Mouse (Mus musculus) neural tube, embryonic 11.5 days (tissue): ENCODE measurements at regions not wholly inside any gene's neighbourhood (a gene's known extent, or its start where the extent isn't known, plus 50 kb on each side); places are given as distances from the start of the nearest gene placed in this dataset.

Experiments used
- ATAC-seq: fragments of 200-750 bp; cut with Nextera tagmentation; 2 replicates; pipeline ENCODE4 v1.8.0; 2017; ENCODE audit warnings: moderate number of reproducible peaks, mild to moderate bottlenecking, moderate TSS enrichment, moderate library complexity; ENCODE audit not compliant: insufficient read depth, low FRiP score, low TSS enrichment
- DNase-seq: peaks from one replicate; pipeline ENCODE4 v3.0.0-alpha.2; 2015; ENCODE audit warnings: low spot score
- H3K27ac ChIP-seq: fragments of 300-500 bp; sonication (generic); 2 replicates; pipeline ENCODE4 v1.5.1; 2014; ENCODE audit warnings: low read depth, mild to moderate bottlenecking, low read length
- H3K27me3 ChIP-seq: fragments of 300-500 bp; sonication (generic); 2 replicates; pipeline ENCODE4 v1.6.1; 2014; ENCODE audit warnings: mild to moderate bottlenecking, low read length, mixed read lengths; ENCODE audit not compliant: control insufficient read depth, insufficient read depth
- H3K36me3 ChIP-seq: fragments of 300-500 bp; sonication (generic); 2 replicates; pipeline ENCODE4 v1.6.1; 2014; ENCODE audit warnings: mild to moderate bottlenecking, low read length, moderate library complexity, mixed read lengths; ENCODE audit not compliant: control insufficient read depth, insufficient read depth
- H3K4me1 ChIP-seq: fragments of 300-500 bp; sonication (generic); 2 replicates; pipeline ENCODE4 v1.6.1; 2014; ENCODE audit warnings: low read length, mixed read lengths; ENCODE audit not compliant: control insufficient read depth, insufficient read depth
- H3K4me2 ChIP-seq: fragments of 300-500 bp; sonication (generic); 2 replicates; pipeline ENCODE4 v1.6.1; 2014; ENCODE audit warnings: low read depth, mild to moderate bottlenecking, moderate library complexity
- H3K4me3 ChIP-seq: fragments of 300-500 bp; sonication (generic); 2 replicates; pipeline ENCODE4 v1.5.1; 2014; ENCODE audit warnings: low read depth, low read length
- H3K9ac ChIP-seq: fragments of 300-500 bp; sonication (generic); 2 replicates; pipeline ENCODE4 v1.6.1; 2014; ENCODE audit warnings: mild to moderate bottlenecking, low read length
- H3K9me3 ChIP-seq: fragments of 300-500 bp; sonication (generic); 2 replicates; pipeline ENCODE4 v1.6.1; 2016; ENCODE audit warnings: low read length; ENCODE audit not compliant: control insufficient read depth
- WGBS: fragments of 180-500 bp; shearing (Covaris S2); extraction: QIAGEN DNeasy Blood & Tissue Kit; methylation state at CpG from one replicate; pipeline ENCODE4 v1.1.7; 2014; 5-methylcytosine and 5-hydroxymethylcytosine counted together

GRCm38 (mm10) chr1:92737600-92738197 is 89.1 kb upstream of the Otos start:
- ATAC-seq = peak; percentile 67

DNA sequence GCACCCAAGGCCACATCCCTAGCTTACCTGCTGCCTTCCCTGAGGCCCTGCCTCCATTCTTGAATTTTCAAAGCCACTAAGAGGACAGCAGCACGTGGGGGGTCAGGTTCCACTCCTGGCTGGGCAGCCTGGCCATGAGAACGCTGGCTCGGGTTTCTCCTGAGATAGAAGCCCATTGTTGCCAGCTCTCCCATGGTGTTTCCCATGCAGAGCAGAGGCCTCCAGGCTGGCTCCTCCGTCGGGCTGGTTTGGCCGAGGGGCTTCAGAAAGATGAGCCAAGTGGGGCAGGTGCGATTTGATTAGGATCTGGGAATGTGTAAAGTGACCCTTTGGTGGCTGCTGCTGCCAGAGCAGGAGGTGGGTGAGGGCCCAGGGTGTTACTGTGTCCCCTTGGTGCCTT is 87.8 kb upstream of the Otos start:
- H3K4me3 ChIP-seq = no peak overlapping the region
- H3K4me1 ChIP-seq = peaks cover 5% of the 10 kb centered on the region; the same call in 1 of the 2 replicates
- ATAC-seq (no peak), DNase-seq (no peak)
- no peaks in the 10 kb centered on the region for H3K27me3 ChIP-seq
- H3K36me3 ChIP-seq = no peaks in the 10 kb centered on the region
- no peak overlapping the region for H3K4me2 ChIP-seq
- 60% methylated on average over 7 of the region's 7 CpGs for WGBS
- no peaks in the 10 kb centered on the region for H3K9me3 ChIP-seq
- H3K9ac ChIP-seq = no peak overlapping the region
- H3K27ac ChIP-seq = no peak overlapping the region

More at GRCm38 (mm10) chr1:92737600-92738197, 89.1 kb upstream of the Otos start:
- Histone ChIP-seq H3K4me3 (no peak overlapping the region), H3K4me2 (no peak overlapping the region), H3K9ac (no peak overlapping the region), H3K27me3 (no peaks in the 10 kb centered on the region), H3K27ac (no peak overlapping the region), H3K36me3 (no peaks in the 10 kb centered on the region), H3K9me3 (no peaks in the 10 kb centered on the region), H3K4me1 (peaks cover 5% of the 10 kb centered on the region; the same call in 1 of the 2 replicates)
- 49% methylated on average over 11 of the region's 11 CpGs for WGBS
- no peak for DNase-seq

DNA sequence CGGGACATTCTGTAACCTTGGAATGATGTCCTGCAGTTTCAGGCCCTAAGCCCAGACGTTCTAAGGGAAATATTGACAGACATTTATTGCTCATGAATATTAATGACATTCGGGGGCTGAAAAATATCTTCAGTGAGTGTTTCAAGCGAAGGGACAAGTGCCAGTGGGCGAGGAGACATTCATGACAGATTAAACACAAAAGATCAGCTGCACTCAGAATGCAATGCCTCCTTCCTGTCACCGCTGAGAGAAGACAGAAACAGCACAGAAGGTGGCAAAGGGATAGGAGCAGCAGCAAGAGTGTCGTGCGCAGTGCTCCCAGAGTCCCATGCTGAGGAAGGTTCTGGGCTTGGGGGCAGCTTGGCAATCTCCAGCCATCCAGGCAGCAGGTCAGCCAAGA is 85.1 kb upstream of the Otos start:
- WGBS = 59% methylated on average over 8 of the region's 8 CpGs
- Histone ChIP-seq H3K4me1 (peaks cover 5% of the 10 kb centered on the region; the same call in 1 of the 2 replicates), H3K27ac (no peak overlapping the region), H3K9ac (no peak overlapping the region), H3K4me3 (no peak overlapping the region), H3K4me2 (no peak overlapping the region), H3K36me3 (no peaks in the 10 kb centered on the region), H3K27me3 (no peaks in the 10 kb centered on the region), H3K9me3 (no peaks in the 10 kb centered on the region)
- DNase-seq = no peak
- no peak for ATAC-seq

DNA sequence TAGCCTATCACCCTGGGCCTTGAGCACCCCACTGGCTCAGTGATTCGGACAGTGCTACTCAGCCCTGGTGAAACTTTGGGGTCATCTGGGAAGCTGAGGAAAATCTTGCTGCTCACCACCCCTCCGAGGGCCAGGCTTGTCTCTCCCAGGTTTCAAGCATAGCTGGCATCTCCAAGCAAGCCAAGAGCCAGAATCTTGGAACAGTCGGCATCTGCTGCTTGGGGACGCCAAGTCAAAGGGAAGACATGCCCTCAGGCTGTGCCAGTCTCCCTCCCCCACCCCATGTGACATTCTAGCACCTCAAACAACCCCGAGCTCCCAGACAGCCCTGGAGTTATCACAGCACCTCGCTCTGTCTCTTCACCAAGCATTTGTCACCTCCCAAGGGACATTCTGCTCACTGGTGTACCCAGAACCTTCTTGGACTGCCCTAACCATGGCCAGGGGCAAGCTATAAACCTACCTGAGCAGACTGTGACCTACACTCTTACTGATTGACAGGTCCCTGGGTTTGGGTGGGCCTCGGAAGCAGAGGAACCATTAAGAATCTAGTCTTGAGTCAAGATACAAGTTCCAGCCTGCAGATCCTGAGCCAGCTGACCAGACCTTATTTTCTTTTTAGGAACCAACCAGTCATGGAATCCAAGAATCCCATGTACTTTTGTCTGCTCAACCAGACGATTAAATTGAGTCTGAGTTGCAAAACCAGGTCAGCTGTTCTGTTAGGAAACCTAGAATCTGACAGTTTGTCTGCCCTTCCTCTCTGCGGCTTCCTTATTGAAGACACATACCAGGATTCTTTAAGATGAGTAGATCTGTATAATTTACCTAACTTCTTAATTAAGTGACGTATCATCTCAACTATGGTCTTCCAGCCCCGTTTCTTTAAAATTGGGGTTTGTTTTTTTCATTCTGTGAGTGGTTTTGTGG is 83.0 kb upstream of the Otos start:
- H3K4me2 ChIP-seq = no peak overlapping the region
- no peaks in the 10 kb centered on the region for H3K4me1 ChIP-seq
- DNase-seq = no peak
- no peak overlapping the region for H3K27ac ChIP-seq
- no peaks in the 10 kb centered on the region for H3K9me3 ChIP-seq
- no peaks in the 10 kb centered on the region for H3K27me3 ChIP-seq
- no peak overlapping the region for H3K4me3 ChIP-seq
- H3K9ac ChIP-seq = no peak overlapping the region
- no peak for ATAC-seq
- H3K36me3 ChIP-seq = no peaks in the 10 kb centered on the region
- WGBS = 89% methylated on average over 11 of the region's 11 CpGs

DNA sequence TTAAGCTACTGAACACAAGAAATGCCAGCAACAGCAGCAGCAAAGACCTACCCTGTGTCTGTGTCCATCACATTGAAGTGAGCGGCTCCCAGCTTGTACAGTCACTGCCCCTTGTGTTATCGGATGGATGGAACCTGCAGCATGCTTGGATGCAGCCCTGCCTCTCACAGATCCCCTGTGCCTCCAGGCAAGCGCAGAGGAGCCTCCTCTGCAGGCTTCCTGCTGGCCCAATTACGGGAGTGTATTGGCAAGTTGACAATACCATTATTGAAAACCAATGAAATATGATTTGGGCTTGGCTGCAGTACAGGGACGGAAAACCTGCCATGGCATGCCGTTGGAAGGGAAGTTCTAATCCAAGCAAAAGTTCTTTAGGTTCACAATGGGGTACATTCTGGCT is 81.9 kb upstream of the Otos start:
- H3K27me3 ChIP-seq = no peaks in the 10 kb centered on the region
- H3K9ac ChIP-seq = no peak overlapping the region
- no peaks in the 10 kb centered on the region for H3K36me3 ChIP-seq
- H3K27ac ChIP-seq = no peak overlapping the region
- WGBS = 78% methylated on average over 6 of the region's 6 CpGs
- no peak for ATAC-seq
- no peak overlapping the region for H3K4me2 ChIP-seq
- H3K4me3 ChIP-seq = no peak overlapping the region
- H3K4me1 ChIP-seq = no peaks in the 10 kb centered on the region
- H3K9me3 ChIP-seq = no peaks in the 10 kb centered on the region
- no peak for DNase-seq

- no peaks in the 10 kb centered on the region for H3K9me3 ChIP-seq
- H3K4me2 ChIP-seq = no peak overlapping the region
- no peaks in the 10 kb centered on the region for H3K27me3 ChIP-seq
- DNase-seq = no peak
- H3K36me3 ChIP-seq = no peaks in the 10 kb centered on the region
- no peak overlapping the region for H3K4me3 ChIP-seq
- no peaks in the 10 kb centered on the region for H3K4me1 ChIP-seq
- no peak for ATAC-seq
- H3K9ac ChIP-seq = no peak overlapping the region
- 67% methylated on average over 4 of the region's 4 CpGs for WGBS
- no peak overlapping the region for H3K27ac ChIP-seq
Observed at GRCm38 (mm10) chr1:92727961-92728360, 79.3 kb upstream of the Otos start.

- 67% methylated on average over 6 of the region's 6 CpGs for WGBS
- no peak overlapping the region for H3K4me2 ChIP-seq
- H3K27ac ChIP-seq = no peak overlapping the region
- DNase-seq (no peak), ATAC-seq (no peak)
- H3K4me1 ChIP-seq = no peaks in the 10 kb centered on the region
- no peaks in the 10 kb centered on the region for H3K9me3 ChIP-seq
- no peak overlapping the region for H3K9ac ChIP-seq
- no peak overlapping the region for H3K4me3 ChIP-seq
- H3K27me3 ChIP-seq = no peaks in the 10 kb centered on the region
- H3K36me3 ChIP-seq = no peaks in the 10 kb centered on the region
Observed at GRCm38 (mm10) chr1:92727371-92727770, 78.7 kb upstream of the Otos start.

GRCm38 (mm10) chr1:92726341-92726740 is 77.7 kb upstream of the Otos start:
- no peak for ATAC-seq
- 84% methylated on average over 6 of the region's 6 CpGs for WGBS
- Histone ChIP-seq H3K9ac (no peak overlapping the region), H3K27me3 (no peaks in the 10 kb centered on the region), H3K4me2 (no peak overlapping the region), H3K4me1 (no peaks in the 10 kb centered on the region), H3K9me3 (no peaks in the 10 kb centered on the region), H3K36me3 (no peaks in the 10 kb centered on the region), H3K4me3 (no peak overlapping the region), H3K27ac (no peak overlapping the region)
- no peak for DNase-seq

DNA sequence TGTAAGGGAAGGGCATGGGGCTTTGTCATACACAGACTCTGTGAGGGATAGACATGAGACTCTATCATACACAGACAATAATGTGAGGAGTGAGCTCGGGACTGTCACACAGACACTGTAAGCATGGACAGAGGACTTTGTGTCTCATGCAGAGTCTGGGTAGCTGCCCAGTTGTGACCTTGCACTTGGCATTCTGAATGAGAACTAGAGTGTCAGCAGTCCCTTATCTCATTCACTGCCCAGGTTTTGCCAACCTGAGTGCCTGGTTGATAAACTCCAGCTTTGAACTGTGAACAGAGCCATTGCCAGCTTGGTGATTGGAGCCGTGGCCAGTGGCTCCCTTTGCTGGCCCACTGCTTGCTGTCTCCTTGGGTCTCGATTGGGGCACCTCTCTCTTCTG is 75.5 kb upstream of the Otos start:
- DNase-seq = no peak
- no peaks in the 10 kb centered on the region for H3K27me3 ChIP-seq

More for the DNA sequence above, 75.5 kb upstream of the Otos start:
- H3K36me3 ChIP-seq = no peaks in the 10 kb centered on the region
- H3K4me2 ChIP-seq = no peak overlapping the region
- H3K4me1 ChIP-seq = no peaks in the 10 kb centered on the region
- H3K9me3 ChIP-seq = no peaks in the 10 kb centered on the region
- WGBS = 80% methylated on average over 3 of the region's 3 CpGs
- ATAC-seq = no peak
- no peak overlapping the region for H3K27ac ChIP-seq
- no peak overlapping the region for H3K9ac ChIP-seq
- H3K4me3 ChIP-seq = no peak overlapping the region
